Mouse (Mus musculus) right cerebral cortex, adult 2 months (tissue): ENCODE measurements around the gene Eras.
"Not testable (repeated sequence)": the region's sequence is repeated elsewhere in the genome, so short reads cannot be mapped to it uniquely, and the experiment has no call there.

Source experiments
- DNase-seq, 2 experiments: peaks; one replicate each; pipeline ENCODE4 v3.0.0; 2021 to 2022; ENCODE audit warnings: low spot score in 2 of 2

Eras gene

GRCm38 (mm10) chrX:7910473-7910872, 17.9 kb downstream of the Eras start:
- DNase-seq, result no peak

GRCm38 (mm10) chrX:7909242-7909641, 19.2 kb downstream of the Eras start, which contains the start of gene Gm10490:
TSS of gene Gm10490 (plus strand) at chrX:7909542.
- DNase-seq, result not testable (repeated sequence)

GRCm38 (mm10) chrX:7907735-7908134, 20.7 kb downstream of the Eras start, which contains the start of gene Gm10491:
TSS of gene Gm10491 (minus strand) at chrX:7907835.
- no peak for DNase-seq

DNA sequence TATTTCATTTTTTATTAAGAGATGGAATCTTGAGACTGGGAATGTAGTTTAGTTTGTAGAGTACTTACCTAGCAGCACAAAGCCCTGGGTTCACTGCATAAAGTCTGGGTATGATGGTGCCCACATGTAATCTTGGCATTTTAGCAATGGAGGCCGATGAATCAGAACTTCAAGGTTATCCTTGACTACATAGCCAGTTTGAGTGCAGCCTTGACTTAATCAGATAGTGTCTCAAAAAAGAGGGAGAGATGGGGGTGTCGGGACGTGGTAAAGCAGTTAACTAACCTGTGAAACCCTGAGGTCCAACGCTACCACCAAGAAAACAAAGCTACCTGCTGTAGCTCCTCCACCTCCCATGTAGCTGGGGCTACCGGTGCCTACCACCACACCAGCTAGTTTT, 24.0 kb downstream of the Eras start:
- no peak for DNase-seq

- peak; percentile 84 to 91 for DNase-seq
Observed at GRCm38 (mm10) chrX:7898880-7899874, 29.2 kb downstream of the Eras start, which contains the start of the genes Pqbp1 and Timm17b. TSS of gene Pqbp1 (minus strand) at chrX:7899269. TSS of gene Timm17b (plus strand) at chrX:7899357.

GRCm38 (mm10) chrX:7898211-7898610, 30.2 kb downstream of the Eras start:
- no peak for DNase-seq

GRCm38 (mm10) chrX:7883841-7884567, 44.4 kb downstream of the Eras start, which contains the start of gene Slc35a2:
TSS of gene Slc35a2 (plus strand) at chrX:7884028.
- peak; percentile 74 for DNase-seq

GRCm38 (mm10) chrX:7879819-7880218, 48.6 kb downstream of the Eras start:
- peak; percentile 53 to 60 for DNase-seq

DNA sequence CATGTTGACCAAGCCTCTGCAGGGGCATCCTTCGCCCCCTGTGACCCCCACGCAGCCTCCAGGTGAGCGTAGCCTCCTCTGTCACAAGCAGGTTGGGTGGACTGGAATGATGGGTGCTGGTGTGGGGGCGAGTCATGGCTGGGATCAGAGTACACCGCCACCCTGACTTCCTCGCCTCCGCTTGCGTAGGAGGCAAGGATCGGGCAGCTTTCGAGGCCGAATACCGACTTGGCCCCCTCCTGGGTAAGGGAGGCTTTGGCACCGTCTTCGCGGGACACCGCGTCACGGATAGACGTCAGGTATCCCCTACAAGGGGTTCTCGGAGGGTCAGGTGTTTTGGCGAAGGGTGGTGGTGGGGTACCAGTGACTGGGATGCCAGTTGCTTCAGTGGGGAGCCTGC, 49.9 kb downstream of the Eras start:
- peak; percentile 32 to 40 for DNase-seq

DNA sequence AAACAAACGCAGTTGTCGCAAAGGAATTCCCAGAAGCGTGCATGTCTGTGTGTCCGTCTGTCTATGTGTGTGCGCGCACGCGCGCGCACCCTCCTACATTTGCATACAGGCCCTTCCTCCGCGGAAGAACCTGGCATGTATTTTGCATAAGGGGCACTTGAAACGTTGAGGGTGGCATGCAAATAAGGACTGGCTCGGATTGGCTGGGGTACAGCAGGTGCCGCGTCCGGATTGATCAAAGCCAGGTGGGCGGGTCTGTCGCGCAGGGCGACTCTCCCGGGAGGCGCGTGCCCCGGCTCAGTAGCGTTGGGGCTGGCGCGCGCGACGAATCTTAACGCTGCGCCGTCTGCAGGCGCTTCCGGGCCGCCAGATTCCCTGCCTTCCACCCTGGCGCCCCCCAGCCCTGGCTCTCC, 50.4 kb downstream of the Eras start, which contains the start of gene Pim2:
Gene Pim2, plus strand, starts transcription at position 256 of the 413 bp plus-strand sequence.
- peak; percentile 80 to 81 for DNase-seq
